Mouse (Mus musculus) hematopoietic stem cell, adult 5-6 weeks (primary cell): ENCODE results near the gene Aldh5a1. TPM values are rescaled to one million over a fixed set of nuclear protein-coding genes. Genes with fewer than 3 reads are reported as not detected.
A peak's percentile ranks its signal among the peaks of the same experiment; 100 is the strongest.
"Not testable (repeated sequence)": the region's sequence is repeated elsewhere in the genome, so short reads cannot be mapped to it uniquely, and the experiment has no call there.

Source experiments
- ATAC-seq, 2 experiments: fragments of 125-278 bp in 1 of 2; replicated peaks in 1 of 2; 2 replicates each; pipeline ENCODE4 v1.8.0; 2016 to 2017; ENCODE audit warnings: inconsistent platforms in 2 of 2, mild to moderate bottlenecking in 2 of 2, moderate number of reproducible peaks in 2 of 2, low read depth in 1 of 2, moderate TSS enrichment in 1 of 2; ENCODE audit not compliant: low FRiP score in 2 of 2, poor library complexity in 2 of 2, severe bottlenecking in 2 of 2, insufficient read depth in 1 of 2, low TSS enrichment in 1 of 2
- total RNA-seq: library from RNA; stranded (forward); fragments of 172-1452, 232-1000 nt; gene quantifications from 2 replicates; pipeline ENCODE4 v1.2.3, GENCODE M21; 2017

Gene Aldh5a1
- 1.3 and 5.2 TPM in 2 replicates for total RNA-seq

GRCm38 (mm10) chr13:24937108-24937838 is at the start of gene Aldh5a1:
Gene Aldh5a1, minus strand, starts transcription at chr13:24937661.
- peak; percentile 68 to 72 for ATAC-seq

- ATAC-seq: no peak
Observed at GRCm38 (mm10) chr13:24985435-24985834, 48.0 kb upstream of the Aldh5a1 start.

GRCm38 (mm10) chr13:24981031-24981430 is 43.6 kb upstream of the Aldh5a1 start:
- peak in 1 of 2 experiments; percentile 19; a peak in 1 of 4 replicates for ATAC-seq

- no peak; a peak in 1 of 4 replicates for ATAC-seq
Observed at GRCm38 (mm10) chr13:24977820-24978342, 40.4 kb upstream of the Aldh5a1 start.

GRCm38 (mm10) chr13:24976384-24976783 is 38.9 kb upstream of the Aldh5a1 start:
- no peak for ATAC-seq

- not testable (repeated sequence) for ATAC-seq
Observed at GRCm38 (mm10) chr13:24971776-24972175, 34.3 kb upstream of the Aldh5a1 start.

GRCm38 (mm10) chr13:24965846-24966201 is 28.4 kb upstream of the Aldh5a1 start:
- peak; percentile 67 to 74; a peak in 3 of 4 replicates for ATAC-seq

GRCm38 (mm10) chr13:24965130-24965845 is 27.8 kb upstream of the Aldh5a1 start:
- peak; percentile 55 to 67; a peak in 3 of 4 replicates for ATAC-seq

GRCm38 (mm10) chr13:24962119-24962518 is 24.7 kb upstream of the Aldh5a1 start:
- no peak for ATAC-seq

GRCm38 (mm10) chr13:24960084-24960483 is 22.6 kb upstream of the Aldh5a1 start:
- no peak; a peak in 1 of 4 replicates for ATAC-seq

- no peak for ATAC-seq
Observed at GRCm38 (mm10) chr13:24958671-24959070, 21.2 kb upstream of the Aldh5a1 start.

- ATAC-seq: no peak
Observed at GRCm38 (mm10) chr13:24955500-24955899, 18.0 kb upstream of the Aldh5a1 start.

- no peak for ATAC-seq
Observed at GRCm38 (mm10) chr13:24955091-24955490, 17.6 kb upstream of the Aldh5a1 start.

- ATAC-seq: no peak
Observed at GRCm38 (mm10) chr13:24952659-24953058, 15.2 kb upstream of the Aldh5a1 start.

GRCm38 (mm10) chr13:24948870-24949269 is 11.4 kb upstream of the Aldh5a1 start:
- no peak for ATAC-seq

- ATAC-seq: no peak
Observed at GRCm38 (mm10) chr13:24947158-24947557, 9.7 kb upstream of the Aldh5a1 start.

- ATAC-seq: no peak
Observed at GRCm38 (mm10) chr13:24945567-24945966, 8.1 kb upstream of the Aldh5a1 start.

- no peak for ATAC-seq
Observed at GRCm38 (mm10) chr13:24943303-24943702, 5.8 kb upstream of the Aldh5a1 start.
